Mouse (Mus musculus) CD4-positive naive resting alpha-beta T cell, adult 57 days (primary cell): Measurements from ENCODE around the gene Ttc39b. TPM values are rescaled to one million over a fixed set of nuclear protein-coding genes. Genes with fewer than 3 reads are reported as not detected.

Experiments used
- total RNA-seq: library from RNA; stranded (reverse); gene quantifications from one replicate; pipeline ENCODE4 v1.2.4, GENCODE M21; 2023

The Ttc39b gene
- total RNA-seq, result 60.8 TPM

GRCm38 (mm10) chr4:83323910-83324684 lies at the start of gene Ttc39b:
Gene Ttc39b (minus strand): TSS chr4:83324255.

Other genes with a start within 250 kb of the Ttc39b start
- gene Snapc3, start 93.5 kb upstream of the Ttc39b start, total RNA-seq, result 35.8 TPM
- 129 TPM for gene Psip1, start 162.2 kb upstream of the Ttc39b start, total RNA-seq
- 11.7 TPM for gene Ccdc171, start 201.3 kb upstream of the Ttc39b start, total RNA-seq